Mouse (Mus musculus) forebrain, postnatal 0 days (tissue): ENCODE data around the gene Acox3. TPM values are rescaled to one million over a fixed set of nuclear protein-coding genes. Genes with fewer than 3 reads are reported as not detected.

Experiments
- ATAC-seq: fragments of 200-750 bp; cut with Nextera tagmentation; 2 replicates; pipeline ENCODE4 v1.8.0; 2017; ENCODE audit warnings: mild to moderate bottlenecking, moderate library complexity
- DNase-seq: peaks from one replicate; pipeline ENCODE4 v3.0.0-alpha.2; 2015
- H3K27ac ChIP-seq: fragments of 300-500 bp; sonication (generic); 2 replicates; pipeline ENCODE4 v1.5.1; 2014; ENCODE audit warnings: low read depth, mild to moderate bottlenecking, antibody characterized with exemption, low read length, moderate library complexity, mixed read lengths
- H3K27me3 ChIP-seq: fragments of 300-500 bp; sonication (generic); 2 replicates; pipeline ENCODE4 v1.6.1; 2014; ENCODE audit warnings: mild to moderate bottlenecking, low read length, mixed read lengths; ENCODE audit not compliant: insufficient read depth
- H3K36me3 ChIP-seq: fragments of 300-500 bp; sonication (generic); 2 replicates; pipeline ENCODE4 v1.6.1; 2014; ENCODE audit warnings: mild to moderate bottlenecking, moderate library complexity; ENCODE audit not compliant: insufficient read depth
- H3K4me1 ChIP-seq: fragments of 300-500 bp; sonication (generic); 2 replicates; pipeline ENCODE4 v1.6.1; 2014; ENCODE audit warnings: antibody characterized with exemption; ENCODE audit not compliant: insufficient read depth
- H3K4me2 ChIP-seq: fragments of 300-500 bp; sonication (generic); 2 replicates; pipeline ENCODE4 v1.6.1; 2014; ENCODE audit warnings: low read depth, mild to moderate bottlenecking, moderate library complexity
- H3K4me3 ChIP-seq: fragments of 300-500 bp; sonication (generic); 2 replicates; pipeline ENCODE4 v1.5.1; 2014; ENCODE audit warnings: low read depth, low read length, mixed read lengths
- H3K9ac ChIP-seq: fragments of 300-500 bp; sonication (generic); 2 replicates; pipeline ENCODE4 v1.6.1; 2014; ENCODE audit warnings: mild to moderate bottlenecking
- H3K9me3 ChIP-seq: fragments of 300-500 bp; sonication (generic); 2 replicates; pipeline ENCODE4 v1.6.1; 2016; ENCODE audit warnings: low read length
- CTCF ChIP-seq: sonication (generic); IDR thresholded peaks from 2 replicates; pipeline ENCODE4 v1.5.1; 2016; ENCODE audit warnings: antibody characterized with exemption, control low read depth, low read depth
- WGBS: fragments of 180-500 bp; shearing (Covaris S2); extraction: QIAGEN DNeasy Blood & Tissue Kit; methylation state at CpG from one replicate; pipeline ENCODE4 v1.1.7; 2014; 5-methylcytosine and 5-hydroxymethylcytosine counted together
- polyA plus RNA-seq: library from polyadenylated mRNA; unstranded; fragments of >200 nt; fragmentation: Nextera tagmentation; extraction: Ambion mirVana; gene quantifications from 2 replicates; pipeline ENCODE4 v1.2.1, GENCODE M21; 2015
- total RNA-seq: library from RNA; depleted of rRNA; stranded (reverse); fragments of >200 nt; gene quantifications from 2 replicates; pipeline ENCODE4 v1.2.3, GENCODE M21; 2014

Acox3 gene
- total and polyA plus RNA-seq, 2 experiments from 2014 or later: 13.4 to 32.1 TPM

DNA sequence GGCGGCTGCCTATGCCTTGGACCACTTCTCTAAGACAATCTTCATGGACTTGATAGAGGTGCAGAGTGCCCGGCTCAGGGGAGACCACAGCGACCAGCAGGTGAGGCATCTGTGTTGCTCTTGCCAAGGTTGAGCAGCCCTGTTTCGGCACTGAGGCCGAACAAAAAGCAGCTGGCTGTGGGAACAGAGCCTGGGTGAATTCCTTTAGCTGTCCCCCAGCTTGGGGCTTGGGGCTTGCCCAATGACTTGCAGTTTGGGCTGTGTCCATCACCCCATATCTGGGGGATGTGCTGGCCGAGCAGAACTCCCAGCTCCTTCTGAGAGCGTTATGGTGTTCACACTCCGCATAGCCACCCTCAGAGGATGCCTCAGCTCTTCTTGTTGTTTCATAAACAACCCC, 18.7 kb downstream of the Acox3 start:
- no peak overlapping the region for H3K4me3 ChIP-seq
- H3K9me3 ChIP-seq: no peaks in the 10 kb centered on the region
- ATAC-seq (no peak), DNase-seq (no peak)
- H3K4me2 ChIP-seq: no peak overlapping the region
- no peak for TF ChIP-seq CTCF
- no peak overlapping the region for H3K27ac ChIP-seq
- peaks cover 73% of the 10 kb centered on the region for H3K36me3 ChIP-seq
- H3K27me3 ChIP-seq: no peaks in the 10 kb centered on the region
- H3K9ac ChIP-seq: no peak overlapping the region
- WGBS: 89% methylated on average over 8 of the region's 8 CpGs
- H3K4me1 ChIP-seq: no peaks in the 10 kb centered on the region

DNA sequence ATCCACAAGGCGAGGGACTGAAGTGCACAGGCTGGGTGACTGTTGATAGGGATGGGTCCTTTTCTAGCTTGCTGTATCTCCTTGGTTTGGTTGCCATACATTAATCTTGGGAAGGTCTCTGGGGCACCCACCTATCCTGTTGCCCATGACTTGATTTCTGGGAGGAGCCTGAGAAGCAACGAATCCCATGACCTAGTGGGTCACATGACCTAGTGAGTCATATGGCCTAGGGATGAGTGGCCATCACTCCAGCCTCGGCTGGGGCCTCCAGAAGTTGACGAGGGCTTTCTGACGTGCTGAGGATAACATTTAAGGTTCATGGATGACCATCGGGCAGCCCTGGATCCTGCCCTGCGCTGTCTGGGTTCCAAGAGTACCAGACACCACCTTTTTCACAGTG, 22.5 kb downstream of the Acox3 start:
- Histone ChIP-seq H3K9me3 (no peaks in the 10 kb centered on the region), H3K4me2 (no peak overlapping the region), H3K9ac (no peak overlapping the region), H3K36me3 (peaks cover 47% of the 10 kb centered on the region), H3K27me3 (no peaks in the 10 kb centered on the region), H3K4me1 (peaks cover 3% of the 10 kb centered on the region; the same call in 1 of the 2 replicates), H3K27ac (no peak overlapping the region), H3K4me3 (no peak overlapping the region)
- WGBS: 84% methylated on average over 7 of the region's 7 CpGs
- no peak for ATAC-seq
- DNase-seq: no peak
- no peak for TF ChIP-seq CTCF

DNA sequence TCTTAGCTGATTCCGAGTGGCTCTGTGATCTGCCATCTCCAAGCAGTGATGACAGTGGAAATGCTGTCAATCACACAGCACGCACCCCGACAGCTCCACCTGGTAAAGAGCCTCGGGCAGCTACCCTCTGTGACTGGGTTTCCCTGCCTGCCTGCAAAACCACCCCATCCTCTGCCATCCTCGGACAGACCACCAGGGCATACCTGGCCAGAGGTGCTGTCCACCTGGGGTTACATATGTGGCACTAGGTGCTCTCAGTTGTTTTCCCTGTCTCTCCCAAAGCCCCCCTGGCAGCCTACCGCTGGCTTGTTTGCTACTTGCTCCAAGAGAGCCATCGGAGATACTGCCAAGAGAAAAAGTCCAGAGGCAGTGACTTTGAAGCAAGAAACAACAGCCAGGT, 24.0 kb downstream of the Acox3 start:
- TF ChIP-seq CTCF: no peak
- H3K9me3 ChIP-seq: no peaks in the 10 kb centered on the region
- H3K4me2 ChIP-seq: no peak overlapping the region
- ATAC-seq (no peak), DNase-seq (no peak)
- H3K27me3 ChIP-seq: no peaks in the 10 kb centered on the region
- WGBS: 88% methylated on average over 7 of the region's 7 CpGs
- no peak overlapping the region for H3K4me3 ChIP-seq
- peaks cover 3% of the 10 kb centered on the region; the same call in 1 of the 2 replicates for H3K4me1 ChIP-seq
- peaks cover 35% of the 10 kb centered on the region for H3K36me3 ChIP-seq
- no peak overlapping the region for H3K27ac ChIP-seq
- H3K9ac ChIP-seq: no peak overlapping the region

DNA sequence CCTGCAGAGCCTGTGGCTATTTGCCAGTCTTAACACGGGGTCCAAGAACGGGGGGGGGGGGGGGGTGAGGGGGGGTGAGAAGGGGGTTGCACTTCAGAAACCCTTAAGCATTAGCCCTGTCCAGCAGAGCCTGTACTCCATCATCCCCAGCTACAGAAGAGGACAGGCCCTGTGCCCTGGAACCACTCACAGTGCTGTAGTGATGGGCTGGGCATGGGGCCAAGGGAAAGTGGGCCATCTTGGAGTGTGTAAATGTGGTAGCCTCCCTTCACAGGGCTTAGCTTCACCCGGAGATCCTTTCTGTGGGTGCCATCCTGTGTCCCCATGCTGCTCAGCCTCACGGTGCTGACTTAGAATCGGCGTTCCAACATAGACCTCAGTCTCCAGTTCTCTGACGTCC, 24.9 kb downstream of the Acox3 start:
- H3K4me2 ChIP-seq: no peak overlapping the region
- no peak overlapping the region for H3K4me3 ChIP-seq
- WGBS: 72% methylated on average over 6 of the region's 7 CpGs
- H3K9me3 ChIP-seq: no peaks in the 10 kb centered on the region
- no peak overlapping the region for H3K9ac ChIP-seq
- TF ChIP-seq CTCF: no peak
- H3K4me1 ChIP-seq: peaks cover 3% of the 10 kb centered on the region; the same call in 1 of the 2 replicates
- ATAC-seq (no peak), DNase-seq (no peak)
- H3K27ac ChIP-seq: no peak overlapping the region
- H3K27me3 ChIP-seq: no peaks in the 10 kb centered on the region
- H3K36me3 ChIP-seq: peaks cover 27% of the 10 kb centered on the region

DNA sequence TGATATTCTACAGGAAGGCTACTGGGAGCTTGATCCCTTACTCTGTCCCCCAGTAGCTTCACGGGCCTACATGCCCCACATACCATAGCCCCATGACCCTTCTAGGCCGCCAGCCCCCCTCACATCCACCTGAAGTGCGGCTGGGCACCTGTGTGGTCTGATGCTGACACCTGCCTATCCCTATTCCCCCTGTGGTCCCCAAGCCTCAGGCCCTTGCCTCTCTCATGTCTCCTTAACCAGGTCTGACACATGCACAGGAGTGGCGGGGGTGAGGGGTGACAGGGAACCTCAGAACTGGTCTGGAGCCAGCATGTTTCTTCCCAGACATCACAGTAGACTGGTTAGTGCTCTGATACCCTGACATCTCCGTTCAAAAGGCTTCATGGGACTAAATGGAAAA, 25.7 kb downstream of the Acox3 start:
- Histone ChIP-seq H3K4me3 (no peak overlapping the region), H3K4me2 (no peak overlapping the region), H3K27ac (no peak overlapping the region), H3K9me3 (no peaks in the 10 kb centered on the region), H3K27me3 (no peaks in the 10 kb centered on the region), H3K36me3 (peaks cover 23% of the 10 kb centered on the region), H3K9ac (no peak overlapping the region), H3K4me1 (peaks cover 3% of the 10 kb centered on the region; the same call in 1 of the 2 replicates)
- DNase-seq (no peak), ATAC-seq (no peak)
- no peak for TF ChIP-seq CTCF
- 76% methylated on average over 5 of the region's 5 CpGs for WGBS

DNA sequence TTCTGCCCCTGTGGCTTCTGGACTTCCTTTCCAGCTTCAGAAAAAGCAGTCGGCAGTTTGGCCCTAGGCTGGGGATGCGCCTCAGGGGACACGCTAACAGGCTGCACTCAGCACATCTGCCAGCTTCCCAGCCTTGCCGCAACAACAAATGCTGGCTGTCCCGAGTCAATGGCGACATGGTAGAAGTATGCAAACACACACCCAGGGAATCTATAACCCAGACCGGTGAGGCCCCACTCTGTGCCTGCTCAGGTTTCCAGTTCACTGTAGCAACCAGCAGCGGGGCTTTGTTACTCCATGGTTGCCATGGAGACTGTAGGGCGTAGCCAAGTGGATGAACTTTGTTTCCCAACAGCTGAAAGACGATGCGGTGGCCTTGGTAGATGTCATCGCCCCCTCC, 26.5 kb downstream of the Acox3 start:
- H3K9me3 ChIP-seq: no peaks in the 10 kb centered on the region
- DNase-seq (peak; percentile 43), ATAC-seq (peak; percentile 70)
- H3K4me1 ChIP-seq: peaks cover 3% of the 10 kb centered on the region; the same call in 1 of the 2 replicates
- H3K4me3 ChIP-seq: no peak overlapping the region
- TF ChIP-seq CTCF: no peak
- H3K27ac ChIP-seq: no peak overlapping the region
- H3K4me2 ChIP-seq: no peak overlapping the region
- peaks cover 18% of the 10 kb centered on the region for H3K36me3 ChIP-seq
- H3K9ac ChIP-seq: no peak overlapping the region
- H3K27me3 ChIP-seq: no peaks in the 10 kb centered on the region
- 8% methylated on average over 12 of the region's 12 CpGs for WGBS

DNA sequence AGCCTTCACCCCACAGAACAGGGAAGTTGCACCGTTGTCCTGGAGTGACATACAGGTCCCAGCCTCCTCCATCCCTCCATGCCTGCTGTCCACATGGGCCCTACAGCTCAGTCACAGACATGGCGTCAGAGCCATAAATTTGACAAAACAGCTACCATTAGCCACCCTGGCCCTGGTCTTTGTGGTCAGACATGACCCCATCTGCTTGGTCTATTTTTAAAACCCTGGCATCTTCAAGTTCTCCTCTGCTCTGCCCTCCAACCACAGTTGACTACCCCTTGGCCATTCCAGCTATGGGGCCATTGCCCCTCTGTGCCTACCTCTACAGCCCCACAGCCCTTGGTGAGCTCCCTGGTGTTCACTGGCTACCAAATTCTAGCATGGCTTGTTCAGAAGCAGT, 27.1 kb downstream of the Acox3 start:
- Histone ChIP-seq H3K9me3 (no peaks in the 10 kb centered on the region), H3K9ac (no peak overlapping the region), H3K4me1 (peaks cover 3% of the 10 kb centered on the region; the same call in 1 of the 2 replicates), H3K27ac (no peak overlapping the region), H3K4me3 (no peak overlapping the region), H3K27me3 (no peaks in the 10 kb centered on the region), H3K36me3 (peaks cover 12% of the 10 kb centered on the region), H3K4me2 (no peak overlapping the region)
- DNase-seq: no peak
- TF ChIP-seq CTCF: no peak
- no peak for ATAC-seq
- WGBS: 75% methylated on average over 2 of the region's 2 CpGs
